Mouse (Mus musculus): ENCODE data around the gene Pa2g4.

DNA sequence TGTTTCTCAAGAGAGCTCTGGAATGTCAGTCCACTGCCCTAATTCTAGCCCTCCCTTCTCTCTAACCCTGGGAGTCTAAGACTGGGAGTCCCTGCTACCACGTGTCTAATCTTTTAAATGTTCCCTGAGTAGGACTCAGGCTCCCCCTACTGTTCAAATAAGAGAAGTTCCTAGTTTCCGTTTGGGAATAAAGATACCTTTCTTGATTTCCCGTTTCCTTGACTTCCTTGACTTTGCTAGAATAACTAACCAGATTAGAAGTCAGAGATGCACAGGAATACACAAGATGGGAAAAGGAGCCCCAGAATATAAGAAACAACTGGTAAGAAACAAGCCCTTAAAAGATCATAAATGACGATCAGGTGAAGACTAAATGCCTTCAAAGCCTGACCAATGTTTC lies 19.4 kb downstream of the Pa2g4 start:
- TF ChIP-seq CTCF (IDR thresholded peaks at IDR 0.05; ENCODE audit: low read depth, low read length) (no peak), POLR2A (IDR thresholded peaks at IDR 0.05; ENCODE audit: insufficient read depth, low read length) (no peak)
